In genomic region chr13:52043916-52044315, GRCm38 (mm10) we compare ENCODE assay signal across 25 mouse cellular contexts.
DNase-seq lines count a peak whose midpoint lies in the region; ATAC-seq and TF ChIP-seq lines count a peak whose summit lies in the region.
"Had no signal": no experiment of that assay in that cellular context is flagged by ENCODE, and none has a peak within 500 bp of the region (broad histone marks: within the 10 kb centered on the region; RNA-seq: fewer than 3 reads in every experiment).

No protein-coding gene starts in this region.

- H3K9me3 ChIP-seq in midbrain, embryonic 13.5 days = no peaks in the 10 kb centered on the region
- H3K9me3 ChIP-seq: G1E had no signal

- WGBS in cerebellum, adult 2 months = 96% methylated on average over 3 of the region's 3 CpGs
- 86% methylated on average over 3 of the region's 3 CpGs for WGBS in midbrain, embryonic 13.5 days

- peak overlapping the region; percentile 14; the same call in 1 of the 2 replicates for H3K27ac ChIP-seq in embryonic fibroblast, embryonic 13.5 days (ENCODE audit: insufficient read depth, low read length)
- no peak overlapping the region for H3K27ac ChIP-seq in cerebellum, adult 2 months (ENCODE audit: insufficient read depth, low read length)
- no peak overlapping the region for H3K27ac ChIP-seq in midbrain, embryonic 13.5 days

- no peak for TF ChIP-seq CTCF in embryonic fibroblast, embryonic 13.5 days (IDR thresholded peaks at IDR 0.05; ENCODE audit: borderline replicate concordance, insufficient read depth, low read length)
- no peak for TF ChIP-seq CTCF in cerebellum, adult 2 months (IDR thresholded peaks at IDR 0.05; ENCODE audit: borderline replicate concordance, insufficient read depth, low read depth, low read length)

- no peak for TF ChIP-seq POLR2A in embryonic fibroblast, embryonic 13.5 days (IDR thresholded peaks at IDR 0.05; ENCODE audit: low read depth, low read length)
- TF ChIP-seq POLR2A in cerebellum, adult 2 months (IDR thresholded peaks at IDR 0.05; ENCODE audit: borderline replicate concordance, insufficient read depth, low read length) = no peak

- H3K27me3 ChIP-seq in cerebellum, adult 2 months (ENCODE audit: control insufficient read depth, insufficient read depth, low read length) = no peaks in the 10 kb centered on the region
- 0 out of 2 replicates have a peak, but pooled peaks cover 4% of the 10 kb centered on the region for H3K27me3 ChIP-seq in midbrain, embryonic 13.5 days
- H3K27me3 ChIP-seq: CH12.LX, Patski had no signal

- peaks cover 3% of the 10 kb centered on the region; the same call in 1 of the 2 replicates for H3K4me1 ChIP-seq in embryonic fibroblast, embryonic 13.5 days (ENCODE audit: control insufficient read depth, insufficient read depth, low read length)
- peaks cover 15% of the 10 kb centered on the region for H3K4me1 ChIP-seq in cerebellum, adult 2 months (ENCODE audit: control insufficient read depth, insufficient read depth, low read length)
- H3K4me1 ChIP-seq in midbrain, embryonic 13.5 days (replicated peaks) = peaks cover 35% of the 10 kb centered on the region

- no peak for ATAC-seq in megakaryocyte progenitor cell, adult 5-6 weeks (replicated peaks; ENCODE audit: poor library complexity)
- ATAC-seq in midbrain, embryonic 13.5 days = no peak
- ATAC-seq: activated CD4-positive, CD25-positive, alpha-beta regulatory T cell, adult 4 months; CD4-positive, CD25-positive, alpha-beta regulatory T cell, adult 4 months; Patski had no signal

- no peaks in the 10 kb centered on the region for H3K36me3 ChIP-seq in midbrain, embryonic 13.5 days
- H3K36me3 ChIP-seq: G1E had no signal

- no peak overlapping the region for H3K4me3 ChIP-seq in embryonic fibroblast, embryonic 13.5 days (ENCODE audit: insufficient read depth, low read length)
- no peak overlapping the region for H3K4me3 ChIP-seq in cerebellum, adult 2 months (replicated peaks; ENCODE audit: insufficient read depth, low read depth, low read length)
- no peak overlapping the region for H3K4me3 ChIP-seq in midbrain, embryonic 13.5 days (replicated peaks)

- H3K4me2 ChIP-seq in midbrain, embryonic 13.5 days (replicated peaks) = no peak overlapping the region

- H3K9ac ChIP-seq in midbrain, embryonic 13.5 days (replicated peaks) = no peak overlapping the region

- DNase-seq in ES-CJ7 (ENCODE audit: low read depth, low spot score) = peak; percentile 16
- peak; percentile 31 for DNase-seq in R1 (ENCODE audit: low read depth, low spot score)
- DNase-seq in ZHBTc4 (ENCODE audit: low read depth, low spot score) = peak; percentile 59
- DNase-seq in ovary, postnatal 10 days (ENCODE audit: low spot score) = no peak
- DNase-seq in cerebellum, adult 2 months = no peak
- DNase-seq: adrenal gland, adult 2 months; adrenal gland, adult 8-10 months; adrenal gland, postnatal 10 days; adrenal gland, postnatal 14 days; adrenal gland, postnatal 25 days; adrenal gland, postnatal 36 days; B cell, adult 2 months; cerebellum, adult 11 months; cerebellum, adult 11-12 months; cerebellum, adult 18-20 months; cerebellum, adult 8-10 months; cerebellum, adult 9-10 months had no signal

Comparison
In these comparisons a context has a peak if more than half of its experiments do, and no peak if none do; other contexts are left out.
1. DNase-seq: peak in ES-CJ7 (single experiment), R1 (single experiment) and ZHBTc4 (single experiment); none in ovary, postnatal 10 days (single experiment) and cerebellum, adult 2 months (0 of 2).